Mouse (Mus musculus): ENCODE measurements around the gene Slf2.

DNA sequence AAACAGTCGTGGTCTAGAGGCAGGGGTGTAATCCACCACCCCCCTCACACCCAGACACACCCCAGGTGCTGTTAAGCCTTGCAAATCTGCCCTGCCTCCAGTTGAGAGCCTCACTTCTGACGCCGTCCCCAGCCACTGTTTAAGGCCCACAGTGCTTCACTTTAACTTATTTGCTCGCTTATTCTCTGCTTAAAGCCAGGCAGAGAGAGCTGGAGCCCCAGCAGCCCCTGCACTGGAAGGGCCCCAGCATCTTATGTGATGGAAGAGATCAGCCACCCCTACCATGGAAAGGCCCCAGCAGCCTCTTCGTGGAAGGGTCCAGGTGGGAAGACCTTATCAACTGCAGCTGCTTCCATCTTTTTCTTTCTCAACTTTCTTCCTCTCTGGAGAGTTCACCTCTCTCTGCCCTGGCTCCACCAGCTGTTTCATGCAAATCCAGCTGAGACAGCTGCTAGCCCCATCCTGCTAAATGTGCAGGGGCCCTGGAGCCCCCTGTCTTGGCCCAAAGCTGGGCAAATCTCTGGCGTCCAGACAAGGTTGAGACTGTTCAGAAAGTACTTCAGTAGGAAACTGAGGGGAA is 26.7 kb upstream of the Slf2 start:
- TF ChIP-seq CTCF (IDR thresholded peaks at IDR 0.05; ENCODE audit: borderline replicate concordance, insufficient read depth, low read depth, low read length) (no peak), POLR2A (IDR thresholded peaks at IDR 0.05; ENCODE audit: borderline replicate concordance, insufficient read depth, low read length) (no peak)
